Mouse (Mus musculus) olfactory bulb, adult 2 months (tissue): ENCODE results near the gene Zfp106.

Source experiments
- CTCF ChIP-seq: fragments of 200-500 bp; IDR thresholded peaks from 2 replicates; pipeline ENCODE4 v1.5.1; 2012; ENCODE audit warnings: low read depth, mild to moderate bottlenecking, low read length, moderate library complexity; ENCODE audit not compliant: insufficient read depth
- POLR2A ChIP-seq: fragments of 200-500 bp; IDR thresholded peaks from 2 replicates; pipeline ENCODE4 v1.6.1; 2012; ENCODE audit warnings: mild to moderate bottlenecking, low read depth, low read length, moderate library complexity; ENCODE audit not compliant: insufficient read depth

GRCm38 (mm10) chr2:120565363-120565762, 1.7 kb upstream of the Zfp106 start:
- TF ChIP-seq CTCF (no peak), POLR2A (no peak)
